Mouse (Mus musculus): ENCODE measurements around the gene Tmem129.

The Tmem129 gene

DNA sequence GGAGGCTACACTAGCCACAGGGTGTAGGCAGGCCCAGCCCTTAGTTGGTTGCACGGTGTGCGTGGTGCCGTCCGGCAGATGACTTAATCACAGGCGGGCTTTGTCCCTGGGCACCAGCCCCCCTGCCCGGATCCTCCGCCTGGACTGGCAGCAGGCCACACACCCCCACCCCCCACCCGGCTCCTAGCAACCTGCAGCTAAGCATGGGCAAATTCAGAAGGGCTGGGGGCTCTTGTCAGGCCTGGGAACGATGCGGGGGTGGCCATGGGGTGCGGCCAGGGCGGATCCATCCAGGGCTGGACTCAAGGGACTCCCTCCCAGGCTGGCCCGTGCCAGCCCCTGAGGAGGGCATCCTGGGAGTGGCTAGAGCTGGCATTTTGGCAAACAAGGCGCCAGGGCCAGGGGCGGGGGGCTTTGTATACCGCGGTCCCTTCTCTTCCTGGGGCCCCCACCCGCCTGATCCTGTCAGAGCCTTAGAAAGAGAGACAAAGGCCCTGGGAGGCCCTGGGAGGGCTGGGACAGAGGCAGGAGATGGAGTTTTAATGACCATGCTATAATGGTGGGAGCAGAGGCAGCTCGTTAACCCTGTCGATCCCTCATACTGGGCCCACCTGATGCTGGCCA lies 31.1 kb upstream of the Tmem129 start:
- in situ Hi-C loops (cut with MboI; ENCODE audit: low pct_unique_long_range_greater_than_20kb in 1 of 2, low sequenced_read_pairs in 2 of 2, unreplicated experiment in 1 of 2) = no loop called here

DNA sequence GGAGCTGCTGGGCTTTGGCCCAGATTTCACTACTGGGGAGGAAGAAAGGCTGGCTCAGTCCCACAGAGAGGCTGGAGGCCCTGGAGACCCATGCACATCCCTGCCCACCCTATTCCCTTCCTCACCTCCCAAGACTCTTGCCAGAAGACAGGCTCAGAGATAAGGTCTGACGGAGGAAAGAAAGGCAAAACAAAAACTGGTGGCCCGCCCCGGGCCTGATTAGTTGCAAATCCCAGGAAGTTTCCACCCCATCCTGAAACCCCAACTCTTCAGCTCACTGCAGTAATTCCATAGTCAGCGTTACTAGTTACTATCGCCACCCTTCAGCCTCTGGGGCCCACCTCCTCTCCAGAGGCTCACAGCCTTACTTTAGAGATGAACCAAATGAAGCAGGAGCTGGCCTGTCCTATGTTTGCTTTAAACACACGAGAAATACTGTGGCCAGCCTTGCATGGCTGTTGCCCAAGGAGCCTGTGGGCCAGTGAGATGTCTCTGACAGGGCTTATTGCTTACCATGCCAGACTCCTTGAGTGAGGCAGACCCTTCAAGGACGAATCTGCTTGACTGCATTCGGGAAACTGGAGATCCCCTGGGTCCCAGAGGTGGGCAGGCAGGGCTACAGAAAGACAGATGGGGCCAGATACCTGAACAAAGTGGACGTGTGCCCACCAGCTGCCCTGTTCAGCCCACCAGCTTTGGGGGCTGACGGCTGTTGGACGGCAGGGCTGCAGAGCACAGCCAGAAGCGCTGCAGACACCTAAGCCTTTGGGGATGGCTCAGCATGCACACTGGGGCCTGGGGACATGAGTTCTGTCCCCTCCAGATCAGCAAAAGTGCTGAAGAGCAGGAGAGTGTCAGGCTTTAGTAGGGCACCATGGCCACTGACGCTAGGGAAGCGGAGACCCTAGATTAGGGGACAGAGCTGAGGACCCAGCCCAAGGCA lies 30.3 kb upstream of the Tmem129 start:
- in situ Hi-C loops (cut with MboI; ENCODE audit: low pct_unique_long_range_greater_than_20kb in 1 of 2, low sequenced_read_pairs in 2 of 2, unreplicated experiment in 1 of 2) = no loop called here

DNA sequence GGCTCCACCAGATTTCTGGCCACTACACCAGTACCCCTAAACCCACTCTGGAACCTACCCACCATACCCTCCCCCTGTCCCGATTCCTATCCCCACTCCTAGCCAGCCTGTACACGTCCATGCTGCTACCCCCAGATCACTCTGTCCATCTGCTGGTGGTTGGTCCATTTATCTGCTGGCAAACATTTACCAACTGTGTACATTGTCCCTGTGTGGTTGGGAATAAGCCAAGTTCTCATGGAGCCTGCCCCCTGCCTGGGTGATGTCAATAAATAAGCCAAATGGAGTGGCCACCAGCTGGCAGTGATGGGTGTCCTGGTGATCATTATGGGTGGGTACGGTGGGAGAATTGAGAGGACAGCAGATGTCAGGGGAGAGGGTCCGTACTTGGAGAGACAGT lies 28.9 kb upstream of the Tmem129 start:
- in situ Hi-C loops (cut with MboI; ENCODE audit: low pct_unique_long_range_greater_than_20kb in 1 of 2, low sequenced_read_pairs in 2 of 2, unreplicated experiment in 1 of 2) = no loop called here

DNA sequence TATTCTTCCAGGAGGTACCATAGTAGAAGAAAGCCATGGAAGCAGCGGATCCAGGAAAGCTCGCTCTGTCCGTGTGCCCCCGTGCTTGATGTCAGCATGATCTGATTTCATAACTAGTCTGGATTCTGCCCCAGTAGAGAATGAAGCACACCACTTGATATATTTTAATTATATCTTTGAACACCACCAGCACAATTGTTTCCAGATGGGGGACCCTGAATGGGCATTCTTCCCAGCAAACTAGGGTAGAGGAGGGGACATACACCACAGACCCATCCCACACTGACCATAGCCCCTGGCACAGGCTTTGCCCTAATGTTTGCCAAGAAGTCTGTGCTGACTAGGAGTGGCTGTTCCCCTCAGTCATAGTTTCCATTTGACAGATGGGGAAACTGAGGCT lies 26.7 kb upstream of the Tmem129 start:
- in situ Hi-C loops (cut with MboI; ENCODE audit: low pct_unique_long_range_greater_than_20kb in 1 of 2, low sequenced_read_pairs in 2 of 2, unreplicated experiment in 1 of 2) = no loop called here

DNA sequence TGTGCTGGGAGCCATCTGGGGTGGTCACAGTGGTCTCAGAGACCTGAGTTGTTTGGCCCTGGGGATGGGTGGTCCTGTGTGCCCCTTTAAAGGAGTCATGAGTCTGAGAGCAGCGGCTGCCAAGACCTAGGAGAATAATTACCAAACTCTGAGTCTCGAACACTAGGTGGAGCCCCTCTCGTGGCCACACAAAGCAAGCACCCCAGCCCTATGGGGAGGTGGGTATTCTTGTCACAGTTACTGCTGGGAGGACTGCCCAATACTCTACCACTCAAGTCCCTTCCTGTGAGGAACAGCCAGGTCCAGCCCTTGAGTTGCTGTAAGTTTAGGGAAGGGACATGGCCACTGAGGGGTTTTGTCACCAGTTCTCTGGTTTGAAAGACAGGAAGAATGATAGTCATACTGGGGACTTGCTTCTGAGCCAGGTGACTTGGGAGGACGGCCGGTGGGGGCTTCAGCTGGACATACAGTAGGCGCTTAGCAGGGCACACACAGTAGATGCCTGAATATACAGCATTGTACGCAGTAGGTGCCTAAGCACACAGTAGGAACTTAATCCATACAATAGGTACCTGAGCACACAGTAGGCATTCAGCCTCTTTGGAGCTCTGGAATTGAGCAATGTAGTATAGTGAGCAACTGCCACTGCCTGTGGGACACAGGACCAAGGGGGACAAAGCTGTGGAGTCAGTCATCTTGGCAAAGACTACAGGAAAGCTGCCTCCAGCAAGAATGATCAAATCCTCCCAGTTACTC lies 25.9 kb upstream of the Tmem129 start:
- in situ Hi-C loops (cut with MboI; ENCODE audit: low pct_unique_long_range_greater_than_20kb in 1 of 2, low sequenced_read_pairs in 2 of 2, unreplicated experiment in 1 of 2) = no loop called here

DNA sequence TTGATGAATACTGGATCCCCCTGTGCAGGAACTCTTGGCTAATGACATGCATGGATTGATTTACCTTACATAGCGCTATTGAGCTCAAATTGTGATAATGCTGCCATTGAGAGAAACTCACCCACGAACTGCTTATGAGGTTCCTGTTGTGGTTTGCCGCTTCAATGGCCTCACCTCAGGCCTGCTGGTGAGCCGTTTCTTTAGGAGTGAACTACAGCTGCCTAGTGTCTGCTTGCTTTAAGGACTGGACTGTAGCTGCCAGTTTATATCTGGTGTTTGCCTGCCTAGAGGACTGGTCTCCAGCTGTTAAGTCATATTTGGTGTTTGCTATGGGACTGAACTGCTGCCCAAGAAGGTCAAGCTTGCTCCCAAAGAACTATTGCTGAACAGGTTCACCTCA lies 24.7 kb upstream of the Tmem129 start:
- in situ Hi-C loops (cut with MboI; ENCODE audit: low pct_unique_long_range_greater_than_20kb in 1 of 2, low sequenced_read_pairs in 2 of 2, unreplicated experiment in 1 of 2) = no loop called here

DNA sequence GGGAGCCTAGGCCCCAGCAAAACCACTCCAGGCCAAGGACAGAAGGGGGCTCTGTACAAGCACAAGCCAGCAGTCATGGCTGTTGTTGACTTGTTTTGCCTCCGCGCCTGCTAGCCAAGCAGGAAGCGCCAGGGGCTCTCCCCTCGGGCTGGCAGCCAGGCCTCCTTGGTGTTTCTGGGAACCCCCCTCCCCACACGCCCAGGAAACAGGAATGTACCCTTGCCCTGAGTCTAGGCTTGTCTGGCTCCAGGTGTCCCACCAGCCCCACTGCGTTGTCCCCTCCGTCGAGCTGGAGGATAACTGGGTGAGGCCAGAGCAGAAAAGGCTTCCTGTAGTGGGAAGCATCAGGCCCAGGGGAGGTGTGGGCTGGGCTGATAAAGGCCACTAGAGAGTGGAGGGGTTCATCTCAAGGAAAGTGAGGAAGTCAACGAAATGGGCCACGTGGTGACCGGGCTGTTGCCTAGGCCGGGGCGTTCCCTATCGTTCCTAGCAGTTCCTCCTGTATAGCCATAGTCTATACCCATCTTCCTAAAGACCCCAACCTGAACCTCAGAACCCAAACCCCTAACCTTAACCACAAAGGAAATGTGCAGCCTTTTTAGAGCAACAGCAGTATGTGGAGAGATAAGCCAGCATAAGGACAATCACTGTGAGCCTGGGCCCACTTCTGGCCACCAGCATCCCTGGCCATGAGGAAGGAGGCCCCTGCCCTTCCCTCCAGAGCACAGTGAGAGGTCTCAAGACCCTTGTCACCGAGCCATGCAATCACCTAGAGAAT lies 23.6 kb upstream of the Tmem129 start:
- in situ Hi-C loops (cut with MboI; ENCODE audit: low pct_unique_long_range_greater_than_20kb in 1 of 2, low sequenced_read_pairs in 2 of 2, unreplicated experiment in 1 of 2) = no loop called here

DNA sequence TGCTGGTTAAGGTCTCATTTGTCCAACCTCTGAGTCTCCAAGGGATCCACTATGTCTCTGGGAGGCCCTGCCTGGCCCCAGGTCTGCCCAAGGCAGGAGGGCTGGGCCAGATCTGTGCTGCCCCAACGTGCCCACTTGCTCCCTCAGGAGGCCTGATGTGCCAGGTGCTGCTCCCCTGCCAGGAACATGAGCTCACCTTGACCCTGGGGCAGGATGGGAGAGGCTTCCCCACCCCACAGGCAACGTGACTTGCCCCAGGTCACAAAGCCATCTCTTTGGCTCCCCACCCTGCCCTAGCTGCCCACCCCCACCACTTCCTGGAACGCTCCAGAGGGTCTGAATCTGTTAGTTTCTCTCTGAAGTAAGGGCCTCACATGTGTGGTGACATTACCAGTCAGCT lies 22.8 kb upstream of the Tmem129 start:
- in situ Hi-C loops (cut with MboI; ENCODE audit: low pct_unique_long_range_greater_than_20kb in 1 of 2, low sequenced_read_pairs in 2 of 2, unreplicated experiment in 1 of 2) = no loop called here

DNA sequence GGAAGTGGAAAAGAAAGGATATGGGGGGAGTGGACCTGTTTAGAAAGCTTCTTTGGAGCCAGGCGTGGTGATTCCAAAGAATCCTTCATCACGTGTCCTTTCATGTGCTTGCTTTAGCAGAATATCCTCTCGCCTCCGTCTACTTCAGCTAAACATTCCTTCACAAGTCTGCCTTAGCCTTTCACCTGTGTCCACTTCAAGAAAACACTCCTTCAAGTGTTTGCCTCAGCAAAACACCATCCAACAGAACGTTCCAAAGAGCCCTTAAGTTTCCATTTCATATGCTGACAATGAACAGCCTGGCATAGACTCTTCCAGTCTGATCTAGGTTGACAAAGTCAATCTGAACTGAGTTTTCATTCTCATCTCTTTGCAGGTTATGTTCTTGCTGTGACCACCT lies 20.0 kb upstream of the Tmem129 start:
- in situ Hi-C loops (cut with MboI; ENCODE audit: low pct_unique_long_range_greater_than_20kb in 1 of 2, low sequenced_read_pairs in 2 of 2, unreplicated experiment in 1 of 2) = loop anchor here in 1 of 2 experiments (5.0 kb wide), 1 partner anchor 64 kb away; no protein-coding TSS in a partner anchor

DNA sequence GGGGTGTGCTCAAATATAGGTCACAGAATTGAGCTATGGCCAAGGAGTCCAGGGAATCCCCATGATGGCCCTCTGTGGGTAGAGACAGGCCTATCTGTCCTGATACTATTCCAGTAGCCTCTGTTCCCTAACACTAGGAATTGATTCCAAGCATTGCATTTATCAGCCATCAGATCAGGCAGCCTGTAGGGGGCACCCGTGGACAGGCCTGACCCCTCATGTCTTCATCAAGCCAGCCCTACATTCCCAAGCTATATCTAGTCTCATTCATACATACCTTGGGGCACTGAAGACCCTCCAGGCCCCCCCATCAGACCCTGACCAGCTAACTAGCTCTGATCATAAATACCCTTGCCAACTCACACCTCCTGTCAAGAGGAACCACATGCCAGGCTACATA lies 17.7 kb upstream of the Tmem129 start:
- in situ Hi-C loops (cut with MboI; ENCODE audit: low pct_unique_long_range_greater_than_20kb in 1 of 2, low sequenced_read_pairs in 2 of 2, unreplicated experiment in 1 of 2) = loop anchor here in 1 of 2 experiments (5.0 kb wide), 1 partner anchor 66 kb away; no protein-coding TSS in a partner anchor

DNA sequence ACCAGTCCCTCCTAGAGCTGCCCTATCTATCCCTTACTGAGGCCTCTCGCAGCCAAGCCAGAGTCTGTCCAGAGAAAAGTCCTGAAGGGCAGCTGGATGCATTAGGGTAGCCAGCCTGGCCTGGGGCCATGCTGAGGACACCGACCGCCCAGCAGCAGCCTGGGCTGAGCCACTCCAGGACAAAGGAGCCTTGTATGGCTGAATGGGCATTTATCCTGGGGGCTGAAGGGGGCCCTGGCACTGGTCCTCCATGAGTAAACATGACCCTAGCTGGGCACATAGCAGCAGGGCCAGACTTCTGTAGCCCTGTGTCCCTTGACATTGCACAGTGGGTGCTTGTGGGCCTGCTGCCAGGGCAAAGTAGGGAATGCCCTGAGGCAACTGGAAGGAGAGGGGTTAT lies 16.2 kb upstream of the Tmem129 start:
- in situ Hi-C loops (cut with MboI; ENCODE audit: low pct_unique_long_range_greater_than_20kb in 1 of 2, low sequenced_read_pairs in 2 of 2, unreplicated experiment in 1 of 2) = no loop called here

DNA sequence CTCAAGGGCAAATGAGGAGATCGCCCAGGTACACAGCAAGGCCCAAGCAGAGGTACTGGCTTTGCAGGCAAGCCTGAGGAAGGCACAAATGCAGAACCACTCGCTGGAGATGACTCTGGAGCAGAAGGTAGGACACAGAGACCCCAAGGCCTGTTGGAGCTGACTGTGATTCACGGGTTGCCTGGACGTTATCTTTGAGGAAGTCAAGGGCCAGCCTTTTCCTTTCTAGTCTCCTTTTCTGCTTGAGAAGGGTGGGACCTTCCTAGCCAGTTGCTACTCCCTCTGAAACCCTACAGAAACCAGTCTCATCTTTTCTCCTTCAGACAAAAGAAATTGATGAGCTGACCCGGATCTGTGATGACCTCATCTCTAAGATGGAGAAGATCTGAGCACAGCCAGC lies 13.4 kb upstream of the Tmem129 start:
- in situ Hi-C loops (cut with MboI; ENCODE audit: low pct_unique_long_range_greater_than_20kb in 1 of 2, low sequenced_read_pairs in 2 of 2, unreplicated experiment in 1 of 2) = no loop called here

DNA sequence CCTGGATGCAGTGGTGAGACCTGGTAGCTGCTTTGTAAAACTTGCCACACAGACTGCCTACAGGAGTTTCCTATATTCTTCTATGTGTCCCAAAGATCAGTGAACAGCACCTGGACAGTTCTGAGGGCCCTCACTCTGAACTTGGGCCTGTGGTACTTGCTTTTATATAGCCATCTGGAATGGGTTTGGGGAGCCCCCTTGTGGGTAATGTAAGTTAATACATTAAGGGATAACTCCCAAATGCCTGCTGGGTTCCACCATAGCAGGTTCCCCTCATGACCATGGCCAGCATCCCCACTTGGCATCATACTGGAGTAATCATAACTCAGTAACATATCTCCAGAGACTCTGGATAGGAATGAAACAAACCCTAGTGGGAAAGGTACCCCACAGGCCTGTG lies 10.0 kb upstream of the Tmem129 start:
- in situ Hi-C loops (cut with MboI; ENCODE audit: low pct_unique_long_range_greater_than_20kb in 1 of 2, low sequenced_read_pairs in 2 of 2, unreplicated experiment in 1 of 2) = no loop called here

DNA sequence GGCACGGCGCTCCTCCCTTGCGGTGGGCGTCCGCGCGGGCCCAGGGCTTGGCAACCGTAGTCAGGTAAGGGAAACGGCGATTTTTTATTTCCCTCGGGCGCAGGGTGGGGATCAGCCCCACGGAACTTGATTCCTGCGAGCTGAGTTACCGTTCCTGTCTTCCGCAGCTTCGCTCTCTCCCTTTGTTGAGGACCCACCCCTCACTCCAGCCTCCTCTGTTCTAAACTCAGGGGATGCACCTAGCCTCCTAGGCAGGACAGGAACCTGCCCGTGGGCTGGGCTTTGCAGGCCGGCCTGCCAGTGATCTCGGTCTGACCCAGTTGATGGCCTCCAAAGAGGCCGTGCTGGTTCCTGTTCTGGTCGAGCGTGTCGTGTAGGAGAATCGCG lies 441 bp upstream of the Tmem129 start:
- in situ Hi-C loops (cut with MboI; ENCODE audit: low pct_unique_long_range_greater_than_20kb in 1 of 2, low sequenced_read_pairs in 2 of 2, unreplicated experiment in 1 of 2) = no loop called here

DNA sequence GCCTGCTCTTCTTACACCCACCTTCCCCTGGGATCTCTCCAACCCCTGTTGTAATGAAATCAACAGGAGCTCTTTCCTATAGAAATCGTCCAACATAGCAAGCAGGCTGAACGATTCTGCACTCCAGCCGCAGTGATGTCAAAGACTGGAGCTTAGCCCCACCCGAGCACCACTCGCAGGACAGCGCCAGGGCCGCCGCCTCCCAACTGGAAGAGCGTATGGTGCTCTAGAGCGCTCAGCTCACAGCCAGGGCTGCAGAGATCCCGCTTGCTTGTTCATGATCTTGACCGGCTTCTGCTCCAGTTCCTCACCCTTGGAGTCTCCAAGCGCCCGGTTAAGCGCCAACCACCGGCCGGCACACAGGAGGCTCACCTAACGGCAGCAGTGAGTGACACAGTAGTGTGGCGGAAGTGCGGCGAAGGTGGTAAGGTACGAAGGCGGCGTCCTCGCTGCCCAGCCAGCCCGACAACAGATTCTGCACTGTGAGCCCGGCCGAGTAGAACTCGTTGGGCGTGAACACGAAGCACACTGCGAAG lies 897 bp downstream of the Tmem129 start:
- in situ Hi-C loops (cut with MboI; ENCODE audit: low pct_unique_long_range_greater_than_20kb in 1 of 2, low sequenced_read_pairs in 2 of 2, unreplicated experiment in 1 of 2) = no loop called here

DNA sequence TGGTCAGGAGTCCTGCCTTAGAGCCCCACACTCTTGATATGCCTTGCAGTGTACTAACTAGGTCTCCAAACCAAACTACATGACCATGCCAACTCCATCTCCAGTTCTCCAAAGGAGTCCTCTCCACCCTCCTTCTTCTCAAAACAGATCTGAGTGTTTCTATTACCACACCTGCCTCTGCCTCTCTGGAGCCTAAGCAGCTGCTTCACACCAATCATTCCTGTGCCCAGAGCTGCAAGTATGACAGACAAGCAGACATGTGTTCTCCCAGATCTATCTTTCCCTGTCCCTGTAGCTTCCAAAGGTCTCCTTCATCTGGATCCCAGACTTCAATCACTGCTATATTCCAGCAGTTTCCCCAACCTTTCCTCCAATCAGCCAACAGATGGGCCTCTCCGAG lies 1.5 kb downstream of the Tmem129 start:
- in situ Hi-C loops (cut with MboI; ENCODE audit: low pct_unique_long_range_greater_than_20kb in 1 of 2, low sequenced_read_pairs in 2 of 2, unreplicated experiment in 1 of 2) = no loop called here

DNA sequence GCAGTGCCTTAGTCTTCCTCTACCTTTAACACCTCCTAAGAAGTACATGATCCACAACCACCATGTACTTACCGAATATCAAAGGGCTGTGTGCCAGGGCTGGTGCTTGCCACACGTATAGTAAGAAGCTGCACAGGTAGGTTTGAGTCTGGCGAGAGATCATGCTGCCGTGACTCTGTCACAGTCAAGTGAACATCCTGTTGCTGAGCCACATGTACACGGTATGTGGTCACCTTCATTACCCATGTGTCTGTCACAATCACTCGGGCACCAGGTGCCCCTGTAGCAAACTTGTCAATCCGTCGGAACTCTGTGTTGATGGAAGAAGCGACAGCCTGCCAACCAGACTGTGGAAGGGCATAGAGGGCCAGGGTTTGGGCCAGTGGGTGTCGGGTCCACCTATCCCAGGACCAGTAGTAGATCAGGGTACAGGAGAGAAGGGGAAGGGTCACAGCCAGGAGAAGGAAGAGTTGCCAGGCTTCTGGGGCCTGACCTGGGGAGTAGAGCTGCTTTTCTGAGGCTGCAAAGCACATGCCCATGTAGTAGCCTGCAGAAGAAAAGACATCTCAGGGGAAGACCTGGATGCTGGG lies 2.9 kb downstream of the Tmem129 start:
- in situ Hi-C loops (cut with MboI; ENCODE audit: low pct_unique_long_range_greater_than_20kb in 1 of 2, low sequenced_read_pairs in 2 of 2, unreplicated experiment in 1 of 2) = no loop called here

DNA sequence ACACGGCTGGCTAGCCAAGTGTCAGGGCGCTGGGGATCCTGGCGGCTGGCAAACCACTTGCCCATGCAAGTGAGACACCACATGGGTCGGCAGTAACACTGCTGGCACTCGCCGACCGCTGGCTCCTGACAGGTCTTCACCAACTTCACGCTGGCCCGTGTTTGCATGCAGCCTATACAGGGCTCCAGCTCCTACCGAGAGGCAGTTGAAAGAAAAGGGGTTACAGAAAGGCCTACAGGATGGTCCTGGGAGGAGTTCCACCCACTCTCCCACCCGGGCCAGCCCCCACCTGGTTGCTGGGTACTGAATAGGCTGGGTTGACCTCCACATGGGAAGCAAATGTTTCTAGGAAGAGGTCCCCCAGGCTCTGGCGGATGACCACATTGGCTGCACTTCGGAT lies 3.8 kb downstream of the Tmem129 start:
- in situ Hi-C loops (cut with MboI; ENCODE audit: low pct_unique_long_range_greater_than_20kb in 1 of 2, low sequenced_read_pairs in 2 of 2, unreplicated experiment in 1 of 2) = no loop called here

Measured in mouse embryonic stem cell (cell line).